28 mouse cellular contexts compared by ENCODE assay signal in genomic region chr8:53941144-53941543, GRCm38 (mm10).
"Had no signal": no experiment of that assay in that cellular context is flagged by ENCODE, and none has a peak within 500 bp of the region (broad histone marks: within the 10 kb centered on the region; RNA-seq: fewer than 3 reads in every experiment).

No protein-coding gene starts in this region.

- H3K4me2 ChIP-seq: heart, embryonic 12.5 days; hindbrain, embryonic 12.5 days; hindbrain, embryonic 14.5 days; intestine, embryonic 15.5 days; limb, embryonic 12.5 days; liver, embryonic 11.5 days; liver, embryonic 13.5 days; liver, embryonic 15.5 days had no signal

- H3K4me1 ChIP-seq: heart, embryonic 10.5 days; heart, embryonic 12.5 days; hindbrain, embryonic 12.5 days; intestine, embryonic 15.5 days; limb, embryonic 10.5 days; limb, embryonic 12.5 days; liver, embryonic 13.5 days; liver, embryonic 15.5 days had no signal

- H3K4me3 ChIP-seq: heart, embryonic 10.5 days; heart, embryonic 12.5 days; hindbrain, embryonic 10.5 days; hindbrain, embryonic 12.5 days; intestine, embryonic 15.5 days; layer of hippocampus, adult 2 months; left cerebral cortex, adult 2 months; limb, embryonic 10.5 days; limb, embryonic 12.5 days; liver, embryonic 13.5 days; liver, embryonic 15.5 days had no signal

- H3K27ac ChIP-seq: heart, embryonic 10.5 days; hindbrain, embryonic 10.5 days; hindbrain, embryonic 12.5 days; hindbrain, embryonic 14.5 days; intestine, embryonic 15.5 days; layer of hippocampus, adult 2 months; left cerebral cortex, adult 2 months; limb, embryonic 10.5 days; limb, embryonic 12.5 days; liver, embryonic 13.5 days; liver, embryonic 15.5 days had no signal

- H3K27me3 ChIP-seq: heart, embryonic 12.5 days; hindbrain, embryonic 12.5 days; intestine, embryonic 15.5 days; limb, embryonic 12.5 days; liver, embryonic 13.5 days; liver, embryonic 15.5 days had no signal

- H3K36me3 ChIP-seq: heart, embryonic 10.5 days; heart, embryonic 12.5 days; hindbrain, embryonic 10.5 days; hindbrain, embryonic 12.5 days; intestine, embryonic 15.5 days; limb, embryonic 10.5 days; limb, embryonic 12.5 days; liver, embryonic 13.5 days; liver, embryonic 15.5 days had no signal

- H3K9ac ChIP-seq: heart, embryonic 12.5 days; hindbrain, embryonic 12.5 days; hindbrain, embryonic 14.5 days; intestine, embryonic 15.5 days; limb, embryonic 12.5 days; liver, embryonic 13.5 days; liver, embryonic 15.5 days; liver, postnatal 0 days had no signal

- H3K9me3 ChIP-seq: heart, embryonic 10.5 days; heart, embryonic 12.5 days; hindbrain, embryonic 10.5 days; hindbrain, embryonic 12.5 days; intestine, embryonic 15.5 days; limb, embryonic 10.5 days; limb, embryonic 12.5 days; liver, embryonic 13.5 days; liver, embryonic 15.5 days had no signal

- ATAC-seq: hindbrain, embryonic 16.5 days; inflammation-experienced regulatory T-cells, adult 6 months; intestine, embryonic 15.5 days; intestine, postnatal 0 days; liver, postnatal 0 days had no signal

- DNase-seq: gastrocnemius, postnatal 10 days; gastrocnemius, postnatal 25 days; heart, adult 18-20 months; heart, postnatal 10 days; heart, postnatal 4 days; kidney, adult 18-20 months; kidney, adult 8-10 months; kidney, postnatal 10 days; kidney, postnatal 25 days; kidney, postnatal 4 days; liver; liver, embryonic 13.5 days; liver, postnatal 0 days had no signal
